ENCODE assay signal across 18 mouse cellular contexts in genomic region chr9:32138616-32139015, GRCm38 (mm10). TPM values are rescaled to one million over a fixed set of nuclear protein-coding genes. Genes with fewer than 3 reads are reported as not detected.
DNase-seq lines count a peak whose midpoint lies in the region; ATAC-seq and TF ChIP-seq lines count a peak whose summit lies in the region.
"Had no signal": no experiment of that assay in that cellular context is flagged by ENCODE, and none has a peak within 500 bp of the region (broad histone marks: within the 10 kb centered on the region; RNA-seq: fewer than 3 reads in every experiment).

No protein-coding gene starts in this region.

- ATAC-seq in hematopoietic stem cell, adult 5-6 weeks (replicated peaks in 1 of 2; ENCODE audit: insufficient read depth in 1 of 2, low FRiP score in 2 of 2, low TSS enrichment in 1 of 2, low read depth in 1 of 2, poor library complexity in 2 of 2, severe bottlenecking in 2 of 2), result peak; percentile 96
- no peak for ATAC-seq in midbrain, embryonic 11.5 days (ENCODE audit: low FRiP score)
- ATAC-seq: forebrain, embryonic 16.5 days had no signal

- TF ChIP-seq POLR2A in MEL (IDR thresholded peaks at IDR 0.05; ENCODE audit: control insufficient read depth in 1 of 2, insufficient read depth in 1 of 2, low read depth in 1 of 2, low read length in 2 of 2, poor library complexity in 1 of 2), result no peak

- H3K27me3 ChIP-seq in MEL (ENCODE audit: control insufficient read depth in 1 of 2, insufficient read depth in 2 of 2, low read length in 2 of 2), result peaks cover 4% of the 10 kb centered on the region in 2 experiments; a peak in 2 of 4 replicates
- no peaks in the 10 kb centered on the region for H3K27me3 ChIP-seq in splenic B cell, adult 2 months (ENCODE audit: control insufficient read depth, insufficient read depth, low read length, poor library complexity, severe bottlenecking)
- H3K27me3 ChIP-seq in midbrain, embryonic 11.5 days (ENCODE audit: control insufficient read depth, insufficient read depth, low read length), result no peaks in the 10 kb centered on the region
- H3K27me3 ChIP-seq: embryonic facial prominence, embryonic 13.5 days; forebrain, embryonic 12.5 days; heart, embryonic 13.5 days; hindbrain, embryonic 13.5 days had no signal

- H3K9me3 ChIP-seq in MEL (replicated peaks; ENCODE audit: insufficient read depth, low read length), result no peaks in the 10 kb centered on the region
- H3K9me3 ChIP-seq in midbrain, embryonic 11.5 days (ENCODE audit: control insufficient read depth, low read length), result no peaks in the 10 kb centered on the region
- H3K9me3 ChIP-seq: embryonic facial prominence, embryonic 13.5 days; forebrain, embryonic 12.5 days; heart, embryonic 13.5 days; hindbrain, embryonic 13.5 days had no signal

- no peaks in the 10 kb centered on the region for H3K4me1 ChIP-seq in MEL (ENCODE audit: control insufficient read depth in 1 of 2, insufficient read depth in 2 of 2, low read length in 2 of 2)
- no peaks in the 10 kb centered on the region for H3K4me1 ChIP-seq in midbrain, embryonic 11.5 days (ENCODE audit: control insufficient read depth, insufficient read depth, low read length)
- H3K4me1 ChIP-seq: forebrain, embryonic 12.5 days had no signal

- H3K9ac ChIP-seq in MEL (ENCODE audit: control insufficient read depth, low read depth, low read length, poor library complexity, severe bottlenecking), result no peak overlapping the region
- no peak overlapping the region for H3K9ac ChIP-seq in midbrain, embryonic 11.5 days (ENCODE audit: low read length)
- H3K9ac ChIP-seq: embryonic facial prominence, embryonic 13.5 days; forebrain, embryonic 12.5 days; heart, embryonic 13.5 days; hindbrain, embryonic 13.5 days had no signal

- no peaks in the 10 kb centered on the region for H3K79me2 ChIP-seq in MEL (ENCODE audit: control insufficient read depth, insufficient read depth, low read length, poor library complexity)

- intact Hi-C loops in heart, postnatal 25 days (cut with DNase I), result no loop called here

- no peak overlapping the region for H3K27ac ChIP-seq in MEL (ENCODE audit: control insufficient read depth, low read depth, low read length)
- H3K27ac ChIP-seq in midbrain, embryonic 11.5 days (ENCODE audit: low read depth, low read length), result no peak overlapping the region
- H3K27ac ChIP-seq: embryonic facial prominence, embryonic 13.5 days; forebrain, embryonic 12.5 days; heart, embryonic 13.5 days; hindbrain, embryonic 13.5 days had no signal

- H3K36me3 ChIP-seq in MEL (ENCODE audit: control insufficient read depth in 1 of 2, insufficient read depth in 2 of 2, low read length in 2 of 2), result no peaks in the 10 kb centered on the region
- no peaks in the 10 kb centered on the region for H3K36me3 ChIP-seq in splenic B cell, adult 2 months (ENCODE audit: control insufficient read depth, insufficient read depth, low read length, poor library complexity, severe bottlenecking)
- no peaks in the 10 kb centered on the region for H3K36me3 ChIP-seq in midbrain, embryonic 11.5 days (ENCODE audit: control insufficient read depth, insufficient read depth, low read length)
- H3K36me3 ChIP-seq: embryonic facial prominence, embryonic 13.5 days; forebrain, embryonic 12.5 days; heart, embryonic 13.5 days; hindbrain, embryonic 13.5 days had no signal

- H3K4me3 ChIP-seq in MEL (ENCODE audit: control insufficient read depth in 1 of 2, insufficient read depth in 1 of 2, low read depth in 2 of 2, low read length in 2 of 2), result no peak overlapping the region
- no peak overlapping the region for H3K4me3 ChIP-seq in midbrain, embryonic 11.5 days (ENCODE audit: low read depth, low read length)
- H3K4me3 ChIP-seq: embryonic facial prominence, embryonic 13.5 days; forebrain, embryonic 12.5 days; heart, embryonic 13.5 days; hindbrain, embryonic 13.5 days had no signal

- H3K4me2 ChIP-seq in midbrain, embryonic 11.5 days, result no peak overlapping the region
- H3K4me2 ChIP-seq: embryonic facial prominence, embryonic 13.5 days; forebrain, embryonic 12.5 days; heart, embryonic 13.5 days; hindbrain, embryonic 13.5 days had no signal

- 92% methylated on average over 5 of the region's 5 CpGs for WGBS in midbrain, embryonic 11.5 days

- no peak for TF ChIP-seq CTCF in MEL (IDR thresholded peaks at IDR 0.05 in 2 of 3, conservative IDR thresholded peaks at IDR 0.05 in 1 of 3; ENCODE audit: control insufficient read depth in 1 of 3, insufficient read depth in 1 of 3, low read depth in 2 of 3, low read length in 3 of 3, poor library complexity in 1 of 3, severe bottlenecking in 1 of 3)

- peak; percentile 14 for DNase-seq in heart, adult 11 months
- no peak for DNase-seq in heart, postnatal 25 days (ENCODE audit: low spot score)
- DNase-seq in MEL (ENCODE audit: low read depth, low spot score), result peak; percentile 36
- peak; percentile 56 for DNase-seq in splenic B cell, adult 2 months (ENCODE audit: low read depth, low spot score)
- no peak for DNase-seq in midbrain, embryonic 11.5 days (ENCODE audit: low spot score, missing footprints)
- no peak for DNase-seq in adrenal gland, postnatal 14 days
- DNase-seq: adrenal gland, adult 8-10 months; cerebellum, adult 11 months; cerebellum, adult 8-10 months; cerebellum, postnatal 14 days; gastrocnemius, postnatal 14 days; heart, postnatal 4 days had no signal

- TF ChIP-seq RAD21 in MEL (IDR thresholded peaks at IDR 0.05; ENCODE audit: low read depth, low read length), result no peak

- TF ChIP-seq EP300 in MEL (IDR thresholded peaks at IDR 0.05; ENCODE audit: low read depth in 1 of 2, low read length in 2 of 2), result no peak

TF ChIP-seq in MEL, 35 proteins besides CTCF, POLR2A, EP300 and RAD21:
- TF ChIP-seq KAT2A (conservative IDR thresholded peaks at IDR 0.05; ENCODE audit: low read depth, low read length) (no peak), UBTF (IDR thresholded peaks at IDR 0.05; ENCODE audit: borderline replicate concordance, insufficient read depth, low read depth, low read length) (no peak), MAX (IDR thresholded peaks at IDR 0.05; ENCODE audit: low read length) (no peak), USF1 (IDR thresholded peaks at IDR 0.05; ENCODE audit: low read depth, low read length) (no peak), MYB (IDR thresholded peaks at IDR 0.05; ENCODE audit: low read depth, low read length) (no peak), ELF1 (IDR thresholded peaks at IDR 0.05; ENCODE audit: low read depth, low read length) (no peak), CHD1 (IDR thresholded peaks at IDR 0.05; ENCODE audit: low read depth, low read length) (no peak), TCF12 (IDR thresholded peaks at IDR 0.05; ENCODE audit: low read depth, low read length) (no peak), ZNF384 (IDR thresholded peaks at IDR 0.05; ENCODE audit: low read depth, low read length) (no peak), MXI1 (IDR thresholded peaks at IDR 0.05; ENCODE audit: low read depth, low read length) (no peak), NELFE (IDR thresholded peaks at IDR 0.05; ENCODE audit: low read depth, low read length) (no peak), TAL1 (IDR thresholded peaks at IDR 0.05; ENCODE audit: low read length) (no peak), NRF1 (IDR thresholded peaks at IDR 0.05; ENCODE audit: insufficient read depth, low read depth, low read length, poor library complexity, severe bottlenecking) (no peak), POLR2AphosphoS2 (IDR thresholded peaks at IDR 0.05; ENCODE audit: low read length) (no peak), MAZ (IDR thresholded peaks at IDR 0.05; ENCODE audit: low read depth, low read length) (no peak), ETS1 (IDR thresholded peaks at IDR 0.05; ENCODE audit: low read depth, low read length) (no peak), POLR2AphosphoS5 (IDR thresholded peaks at IDR 0.05; ENCODE audit: borderline replicate concordance, low read depth, low read length) (no peak), SIN3A (IDR thresholded peaks at IDR 0.05; ENCODE audit: low read length) (no peak), E2F4 (IDR thresholded peaks at IDR 0.05; ENCODE audit: borderline replicate concordance, low read depth, low read length) (no peak)
TF ChIP-seq in MEL: peak in this region for 0.

RNA-seq across cellular contexts. Expression of gene Arhgap32, which starts 22.7 kb away (rescaled TPM):
- total RNA-seq in heart, postnatal 25 days (2021), result 10 to 100 TPM; 20.3 to 21.7 TPM
- 0.03 and 0.15 TPM in 2 replicates for total RNA-seq in MEL (2012; rRNA removed)
- under 1 TPM in 1 of 2 experiments, not detected in 1; 0.06 TPM for polyA plus RNA-seq in MEL (2012; ENCODE audit: insufficient read depth in 1 of 2, insufficient read length in 2 of 2, low read depth in 1 of 2, low replicate concordance in 2 of 2, missing spikeins in 1 of 2)
- total RNA-seq in hematopoietic stem cell, adult 5-6 weeks (2017), result 22.4 and 27.0 TPM in 2 replicates
- polyA plus RNA-seq in midbrain, embryonic 11.5 days (2014; fragmentation: Nextera tagmentation; extraction: Ambion mirVana), result 6.9 and 7.2 TPM in 2 replicates
- 45.4 and 48.3 TPM in 2 replicates for total RNA-seq in adrenal gland, postnatal 14 days (2021)

Comparison
In these comparisons a context has a peak if more than half of its experiments do, and no peak if none do; other contexts are left out.
1. DNase-seq: peak in heart, adult 11 months (single experiment), MEL (single experiment) and splenic B cell, adult 2 months (single experiment); none in heart, postnatal 25 days (single experiment), midbrain, embryonic 11.5 days (single experiment) and adrenal gland, postnatal 14 days (single experiment).
2. RNA of gene Arhgap32, which starts 22.7 kb away (total RNA-seq): 45.4 to 48.3 TPM in adrenal gland, postnatal 14 days, 22.4 to 27.0 TPM in hematopoietic stem cell, adult 5-6 weeks and 20.3 to 21.7 TPM in heart, postnatal 25 days; 0.03 to 0.15 TPM in MEL; every median in the first group is over 10 times any median in the second.